Mouse (Mus musculus) ovary, adult 18-20 months (tissue): Measurements from ENCODE around the gene 2810004N23Rik.

Experiments used
- DNase-seq: peaks from one replicate; pipeline ENCODE4 v3.0.0; 2022; ENCODE audit warnings: low spot score, mixed read lengths

Gene 2810004N23Rik

GRCm38 (mm10) chr8:124823497-124823896 lies 39.4 kb downstream of the 2810004N23Rik start:
- DNase-seq: no peak

GRCm38 (mm10) chr8:124820125-124820524 lies 42.8 kb downstream of the 2810004N23Rik start:
- no peak for DNase-seq

DNA sequence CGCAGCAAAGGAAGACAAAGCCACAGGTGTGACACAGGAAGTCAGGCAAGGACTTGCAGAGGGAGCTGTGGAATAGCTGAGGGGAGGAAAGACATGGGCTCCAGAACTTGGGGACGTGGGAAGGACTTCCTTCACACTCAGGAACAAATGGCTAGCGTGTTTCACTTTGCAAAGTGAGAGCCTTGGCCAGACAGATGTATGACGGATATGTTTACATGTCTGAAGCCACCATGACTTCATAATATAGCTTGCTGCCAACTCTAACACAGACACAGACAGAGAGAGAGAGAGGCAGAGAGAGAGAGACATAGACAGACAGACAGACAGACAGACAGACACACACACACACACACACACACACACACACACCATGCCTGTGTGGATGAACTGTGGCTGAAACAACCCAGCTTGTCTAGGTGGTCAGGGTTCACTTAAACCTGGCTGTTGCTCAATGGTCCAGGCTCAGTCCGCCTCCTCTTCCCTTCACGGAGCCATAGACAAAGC lies 43.3 kb downstream of the 2810004N23Rik start:
- DNase-seq: no peak

DNA sequence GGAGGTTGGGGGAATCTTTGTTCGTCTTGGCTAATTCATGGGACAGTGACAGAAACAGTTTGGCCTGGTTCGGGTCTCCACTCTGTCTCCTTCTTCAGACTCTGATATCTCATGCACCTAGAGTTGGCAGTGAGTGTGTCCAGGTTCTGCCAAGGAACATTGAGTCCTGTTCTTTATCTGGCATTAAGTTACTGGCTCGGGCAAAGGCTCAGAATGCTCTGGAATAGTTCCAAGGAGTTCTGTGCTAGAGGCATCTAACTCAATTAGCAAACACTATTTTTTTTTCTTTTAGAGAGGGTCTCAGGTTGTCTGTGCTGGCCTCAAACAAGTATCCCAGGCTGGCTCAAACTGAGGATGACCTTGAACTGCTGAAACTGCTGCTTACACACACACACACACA lies 45.6 kb downstream of the 2810004N23Rik start:
- DNase-seq: no peak

DNA sequence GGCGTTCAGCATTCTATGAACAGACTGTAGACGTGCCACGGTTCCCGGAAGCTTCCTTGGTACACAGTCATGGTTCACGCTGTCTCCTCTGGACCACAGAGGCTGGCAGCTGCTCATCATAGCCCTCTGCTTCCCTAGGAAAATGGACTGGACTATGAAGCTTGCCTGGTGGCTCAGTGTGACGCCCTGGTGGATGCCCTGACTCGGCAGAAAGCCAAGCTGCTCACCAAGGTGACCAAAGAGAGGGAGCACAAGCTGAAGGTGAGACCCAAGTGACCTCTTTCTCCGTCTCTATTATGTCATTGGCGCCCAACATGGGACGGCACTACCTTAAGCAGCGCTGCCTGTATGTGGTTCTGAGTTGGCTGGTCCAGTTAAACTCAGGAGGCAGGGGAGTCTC lies 46.1 kb downstream of the 2810004N23Rik start:
- DNase-seq: no peak

DNA sequence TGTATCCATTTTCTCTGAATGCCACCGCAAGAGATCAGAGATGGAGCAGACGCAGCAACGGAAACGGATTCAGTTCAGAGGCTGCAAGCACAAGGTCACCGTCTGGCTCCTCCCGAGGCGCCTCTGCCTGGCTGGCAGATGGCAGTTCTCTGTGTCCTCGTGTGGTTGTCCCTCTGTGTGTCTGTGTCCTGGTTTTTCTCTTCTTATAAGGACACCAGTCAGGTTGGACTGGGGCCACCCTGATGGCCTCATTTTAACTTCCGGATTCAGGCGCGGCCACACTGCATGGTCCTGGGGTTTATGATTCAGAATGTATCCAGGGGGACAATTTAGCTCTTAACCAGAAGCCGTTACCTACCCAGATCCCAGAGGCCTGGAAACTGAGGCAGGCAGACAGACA lies 47.0 kb downstream of the 2810004N23Rik start:
- no peak for DNase-seq

- DNase-seq: no peak
These were observed 49.6 kb downstream of the 2810004N23Rik start for GRCm38 (mm10) chr8:124813326-124813725.

- DNase-seq: no peak
These were observed 52.1 kb downstream of the 2810004N23Rik start for GRCm38 (mm10) chr8:124810689-124811394.

GRCm38 (mm10) chr8:124810056-124810610 lies 52.8 kb downstream of the 2810004N23Rik start:
- DNase-seq: no peak

DNA sequence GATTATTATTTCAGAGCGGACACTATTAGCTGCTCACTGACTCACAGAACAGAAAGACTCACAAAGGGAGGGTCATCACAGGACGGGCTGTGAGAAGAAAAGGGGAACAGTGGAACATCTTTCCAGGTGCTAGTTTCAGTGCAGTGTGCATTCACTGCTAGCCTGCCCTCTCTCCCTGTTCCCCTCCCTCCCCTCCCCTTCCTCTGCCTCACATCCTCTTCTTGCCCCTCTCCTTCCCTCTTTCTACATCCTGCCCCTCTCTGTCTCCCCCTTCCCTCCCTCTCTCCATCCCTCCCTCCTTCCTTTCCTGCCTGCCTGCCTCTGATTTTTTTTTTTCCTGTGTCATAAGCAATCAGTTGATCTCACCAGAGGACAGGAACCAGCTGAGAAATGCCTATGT lies 53.5 kb downstream of the 2810004N23Rik start:
- DNase-seq: no peak

DNA sequence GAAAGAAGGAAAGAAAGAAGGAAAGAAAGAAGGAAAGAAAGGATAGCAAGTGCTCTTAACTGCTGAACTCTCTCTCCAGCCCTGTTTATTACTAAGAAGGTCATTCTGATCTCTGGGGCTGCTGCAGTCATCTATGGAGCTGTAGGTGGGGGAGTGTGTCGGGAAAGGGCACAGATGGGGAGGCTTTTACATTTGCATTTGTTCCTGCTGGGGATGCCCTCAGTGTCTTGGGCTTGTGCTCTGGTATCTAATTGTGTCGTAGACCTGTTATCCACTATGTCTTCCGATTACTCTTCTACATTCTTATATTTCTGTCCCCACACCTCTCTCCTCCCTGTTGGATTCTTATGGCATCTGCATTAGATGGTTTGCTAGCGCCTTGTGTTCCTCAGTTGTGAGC lies 56.9 kb downstream of the 2810004N23Rik start:
- no peak for DNase-seq

DNA sequence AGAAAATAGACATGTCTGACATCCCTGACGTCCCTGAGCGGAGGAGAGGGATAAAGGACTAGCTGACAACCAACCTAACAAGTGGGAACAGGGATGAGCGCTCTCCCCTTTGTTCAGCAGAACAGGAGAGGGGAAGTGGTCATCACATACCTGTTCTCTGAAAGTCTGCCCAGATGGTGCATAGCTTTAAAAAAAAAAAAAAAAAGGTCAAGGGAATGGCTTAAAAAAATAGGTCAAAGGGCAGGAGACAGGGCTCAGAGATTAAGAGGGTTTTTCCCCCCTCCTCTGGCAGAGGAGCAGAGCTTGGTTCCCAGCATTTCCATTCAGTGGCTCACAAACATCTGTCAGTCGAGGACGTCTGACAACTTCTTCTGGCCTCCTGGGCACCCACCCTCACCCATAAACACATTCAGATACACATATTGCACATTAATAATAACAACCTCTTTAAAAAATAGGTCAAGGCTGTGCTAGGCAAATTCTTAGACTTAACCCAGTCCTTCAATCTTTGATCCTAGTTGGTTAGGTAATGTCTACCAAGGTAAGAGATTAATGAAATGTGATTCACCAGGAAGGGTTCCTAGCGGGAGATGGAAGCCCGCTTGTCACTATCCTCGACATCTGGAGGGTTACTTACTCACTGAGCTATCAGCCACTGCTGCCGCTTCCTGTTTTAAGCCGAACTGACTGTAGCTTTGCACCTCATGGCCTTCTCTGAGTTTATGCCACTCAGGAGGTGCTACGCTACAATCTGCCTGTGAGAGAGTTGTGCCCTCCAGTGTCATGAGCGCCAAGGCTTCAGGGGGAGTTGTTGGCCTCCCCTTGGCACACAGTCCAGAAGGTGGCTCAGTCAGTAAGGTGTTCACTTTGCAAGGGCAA lies 58.9 kb downstream of the 2810004N23Rik start:
- DNase-seq: no peak

DNA sequence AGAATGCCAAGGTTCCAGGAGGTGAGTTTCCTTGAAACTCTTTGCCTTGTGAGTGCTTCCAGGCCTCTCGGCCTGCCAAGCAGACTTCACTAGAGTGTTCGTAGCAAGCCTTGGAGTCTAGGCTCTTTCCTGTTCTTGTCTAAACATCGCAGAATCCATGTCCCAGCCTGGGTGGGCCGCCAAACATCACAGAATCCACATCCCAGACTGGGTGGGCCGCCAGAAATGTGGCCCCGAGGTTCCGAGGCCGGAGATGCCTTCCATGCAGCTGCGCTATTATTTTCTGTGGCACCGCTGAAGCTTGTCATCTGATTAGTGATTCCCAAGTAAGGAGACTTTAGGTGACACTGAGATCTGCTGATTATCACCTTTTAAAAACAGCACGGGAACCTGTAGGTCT lies 62.4 kb downstream of the 2810004N23Rik start:
- no peak for DNase-seq

DNA sequence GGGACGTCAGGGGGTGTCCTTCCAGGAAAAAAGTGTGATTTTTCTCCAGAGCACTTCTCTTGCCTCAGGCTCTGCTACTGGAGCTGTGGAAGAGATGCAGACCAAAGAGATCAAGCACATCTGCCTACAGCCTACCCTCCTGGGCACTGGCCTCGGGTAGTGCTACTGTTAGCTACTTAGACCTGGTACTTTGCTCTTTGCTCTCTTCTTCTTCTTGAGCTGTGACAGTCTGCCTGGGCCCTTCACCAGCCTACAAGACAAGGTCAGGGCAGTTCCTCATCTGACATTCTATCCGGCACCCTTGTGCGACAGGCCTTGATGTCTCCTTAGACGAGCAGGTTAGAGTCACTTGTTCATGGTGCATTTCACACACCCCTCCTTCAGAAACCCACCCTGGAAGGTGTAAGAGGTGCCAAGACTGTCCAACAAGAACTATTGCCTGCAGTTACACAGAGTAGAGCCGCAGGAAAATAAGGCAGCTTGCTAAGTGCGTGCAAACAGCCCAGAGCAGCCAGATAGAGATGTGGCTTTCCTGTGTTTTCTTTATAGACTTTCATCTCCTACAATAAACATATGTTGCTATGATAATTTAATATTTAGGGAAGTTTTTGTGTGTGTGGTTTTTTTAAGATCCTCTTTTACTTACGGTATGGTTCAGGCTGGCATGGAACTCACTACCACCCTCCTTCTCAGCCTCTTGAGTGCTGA lies 67.0 kb downstream of the 2810004N23Rik start:
- DNase-seq: no peak

DNA sequence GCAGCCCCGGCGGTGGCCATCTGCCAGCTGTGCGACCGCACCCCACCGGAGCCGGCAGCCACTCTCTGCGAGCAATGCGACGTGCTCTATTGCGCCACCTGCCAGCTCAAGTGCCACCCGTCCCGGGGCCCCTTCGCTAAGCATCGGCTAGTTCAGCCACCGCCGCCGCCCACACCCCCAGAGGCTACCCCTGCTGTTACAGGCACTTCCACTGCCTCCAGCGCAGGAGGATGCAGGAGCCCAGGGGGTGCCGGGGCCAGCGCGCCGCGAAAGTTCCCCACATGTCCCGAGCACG lies 68.5 kb downstream of the 2810004N23Rik start:
- DNase-seq: peak; percentile 8

- DNase-seq: no peak
These were observed 69.0 kb downstream of the 2810004N23Rik start for GRCm38 (mm10) chr8:124793661-124794485.

DNA sequence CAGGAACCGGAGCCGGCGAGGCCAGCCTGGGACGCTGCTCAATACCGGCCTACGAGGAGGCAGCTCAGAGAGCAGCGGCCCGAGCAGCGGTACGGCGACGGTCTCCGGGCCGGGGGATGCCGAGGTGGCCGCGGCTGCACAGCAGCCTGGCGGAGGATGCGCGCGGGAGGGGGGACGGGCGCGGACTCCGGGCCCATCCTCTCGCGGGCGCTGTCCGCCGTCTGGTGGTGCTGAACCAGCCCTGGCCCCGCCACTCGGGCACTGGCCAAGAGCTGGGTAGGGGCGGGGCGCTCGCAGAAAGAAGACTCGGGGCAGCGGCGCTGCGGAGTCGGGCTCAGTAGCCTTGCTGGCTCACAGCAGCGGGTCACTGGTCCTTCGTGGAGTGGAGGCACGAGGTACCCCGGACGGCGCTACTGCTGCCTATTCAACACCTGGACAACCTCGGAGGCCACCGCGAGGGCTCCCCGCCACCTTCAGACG lies 69.7 kb downstream of the 2810004N23Rik start:
- DNase-seq: peak; percentile 82

- DNase-seq: peak; percentile 28
These were observed 70.2 kb downstream of the 2810004N23Rik start, which contains the start of gene Trim67 for GRCm38 (mm10) chr8:124792708-124793107. Gene Trim67 (plus strand): TSS chr8:124793092.

- DNase-seq: no peak
These were observed 70.7 kb downstream of the 2810004N23Rik start for GRCm38 (mm10) chr8:124792186-124792585.

DNA sequence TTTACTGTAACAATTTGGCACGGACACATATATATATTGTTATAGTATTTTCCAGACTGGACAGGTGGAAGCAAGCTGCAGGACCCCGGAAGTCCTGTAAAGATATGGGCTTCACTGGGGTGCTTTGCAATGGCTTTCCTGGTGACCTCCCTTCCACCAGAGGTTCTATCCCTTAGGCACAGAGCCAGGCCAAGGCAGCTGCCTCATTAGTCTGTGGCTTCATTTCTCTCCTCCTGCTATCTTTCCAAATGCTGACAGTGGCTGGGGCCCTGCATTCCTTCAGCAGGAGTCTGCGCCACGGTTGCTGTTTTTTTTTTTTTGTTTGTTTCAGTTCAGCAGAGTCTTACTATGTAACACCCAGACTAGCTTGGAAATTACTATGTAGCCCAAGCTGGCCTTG lies 71.2 kb downstream of the 2810004N23Rik start:
- DNase-seq: no peak

GRCm38 (mm10) chr8:124790676-124791075 lies 72.2 kb downstream of the 2810004N23Rik start:
- no peak for DNase-seq
